Mouse (Mus musculus) forelimb bud, embryonic 11.5 days (tissue): ENCODE measurements at regions not wholly inside any gene's neighbourhood (a gene's known extent, or its start where the extent isn't known, plus 50 kb on each side); places are given as distances from the start of the nearest gene placed in this dataset.
"Not testable (repeated sequence)": the region's sequence is repeated elsewhere in the genome, so short reads cannot be mapped to it uniquely, and the experiment has no call there.

Experiments used
- DNase-seq: peaks from one replicate; pipeline ENCODE4 v3.0.0-alpha.2; 2012; ENCODE audit warnings: low read depth, low spot score

DNA sequence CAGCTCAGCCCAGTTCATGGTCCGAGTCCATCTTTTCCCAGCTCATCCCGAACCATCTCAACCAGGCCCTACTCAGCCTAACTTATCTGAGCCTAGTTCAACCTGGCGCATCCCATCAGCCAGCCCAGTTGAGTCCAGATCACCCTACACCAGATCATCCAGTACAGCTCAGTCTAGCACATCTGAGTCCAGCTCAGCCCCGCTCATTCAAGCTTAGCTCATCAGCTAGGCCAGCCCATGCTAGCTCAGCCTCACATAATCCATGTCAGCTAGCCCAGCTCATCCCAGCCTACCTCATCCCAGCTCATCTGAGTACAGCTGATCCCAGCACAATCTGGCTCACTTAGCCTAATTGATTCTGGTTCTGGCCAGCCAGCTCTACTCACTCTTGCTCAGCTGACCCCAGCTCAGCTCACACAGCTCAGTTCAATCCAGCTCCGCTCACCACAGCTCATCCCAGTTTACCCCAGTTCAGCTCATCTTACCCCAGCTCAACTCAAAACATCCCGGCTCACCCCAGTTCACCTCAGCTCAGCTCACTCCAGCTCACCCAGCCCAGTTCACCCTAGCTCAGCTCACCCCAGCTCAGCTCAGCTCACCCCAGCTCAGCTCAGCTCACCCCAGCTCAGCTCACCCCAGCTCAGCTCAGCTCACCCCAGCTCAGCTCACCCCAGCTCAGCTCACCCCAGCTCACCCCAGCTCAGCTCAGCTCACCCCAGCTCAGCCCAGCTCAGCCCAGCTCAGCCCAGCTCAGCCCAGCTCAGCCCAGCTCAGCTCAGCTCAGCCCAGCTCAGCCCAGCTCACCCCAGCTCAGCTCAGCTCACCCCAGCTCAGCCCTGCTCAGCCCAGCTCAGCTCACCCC lies 65.3 kb upstream of the Adam6b start:
- DNase-seq, result no peak

DNA sequence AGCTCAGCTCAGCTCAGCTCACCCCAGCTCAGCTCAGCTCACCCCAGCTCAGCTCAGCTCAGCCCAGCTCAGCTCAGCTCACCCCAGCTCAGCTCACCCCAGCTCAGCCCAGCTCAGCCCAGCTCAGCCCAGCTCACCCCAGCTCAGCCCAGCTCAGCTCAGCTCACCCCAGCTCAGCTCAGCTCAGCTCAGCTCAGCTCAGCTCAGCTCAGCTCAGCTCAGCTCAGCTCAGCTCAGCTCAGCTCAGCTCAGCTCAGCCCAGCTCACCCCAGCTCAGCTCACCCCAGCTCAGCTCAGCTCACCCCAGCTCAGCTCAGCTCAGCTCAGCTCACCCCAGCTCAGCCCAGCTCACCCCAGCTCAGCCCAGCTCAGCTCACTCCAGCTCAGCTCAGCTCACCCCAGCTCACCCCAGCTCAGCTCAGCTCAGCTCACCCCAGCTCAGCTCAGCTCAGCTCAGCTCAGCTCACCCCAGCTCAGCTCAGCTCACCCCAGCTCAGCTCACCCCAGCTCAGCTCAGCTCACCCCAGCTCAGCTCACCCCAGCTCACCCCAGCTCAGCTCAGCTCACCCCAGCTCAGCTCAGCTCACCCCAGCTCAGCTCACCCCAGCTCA lies 64.6 kb upstream of the Adam6b start:
- not testable (repeated sequence) for DNase-seq

DNA sequence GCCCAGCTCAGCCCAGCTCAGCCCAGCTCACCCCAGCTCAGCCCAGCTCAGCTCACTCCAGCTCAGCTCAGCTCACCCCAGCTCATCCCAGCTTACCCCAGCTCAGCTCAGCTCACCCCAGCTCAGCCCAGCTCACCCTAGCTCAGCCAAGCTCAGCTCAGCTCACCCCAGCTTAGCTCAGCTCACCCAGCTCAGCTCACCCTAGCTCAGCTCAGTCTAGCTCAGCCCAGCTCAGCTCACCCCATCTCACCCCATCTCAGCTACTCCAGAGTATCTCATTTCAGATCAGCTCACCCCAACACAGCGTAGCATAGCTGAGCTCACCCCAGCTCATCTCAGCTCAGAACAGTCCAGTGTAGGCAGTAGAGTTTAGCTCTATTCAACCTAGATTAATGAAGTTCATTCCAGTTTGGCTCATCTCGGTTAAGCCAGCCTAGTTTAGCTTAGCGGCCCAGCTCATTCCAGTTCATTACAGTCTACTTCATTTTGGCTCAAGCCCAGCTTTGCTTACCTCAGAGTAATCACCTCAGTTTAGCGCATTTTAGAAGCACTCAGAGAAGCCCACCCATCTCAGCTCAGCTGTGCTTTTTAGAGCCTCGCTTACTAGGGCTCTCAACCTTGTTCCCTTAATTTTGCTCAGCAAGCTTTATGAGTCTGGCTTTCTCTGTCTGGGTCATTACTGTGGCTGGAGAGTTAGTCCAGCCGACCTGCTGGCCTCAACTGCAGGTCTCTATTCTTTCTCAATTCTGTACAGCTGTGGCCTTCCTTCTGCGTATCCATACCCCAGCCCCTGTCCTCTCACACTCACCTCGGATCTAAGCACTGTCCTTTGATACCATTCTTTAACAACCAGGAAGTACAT lies 63.9 kb upstream of the Adam6b start:
- DNase-seq, result peak; percentile 5

DNA sequence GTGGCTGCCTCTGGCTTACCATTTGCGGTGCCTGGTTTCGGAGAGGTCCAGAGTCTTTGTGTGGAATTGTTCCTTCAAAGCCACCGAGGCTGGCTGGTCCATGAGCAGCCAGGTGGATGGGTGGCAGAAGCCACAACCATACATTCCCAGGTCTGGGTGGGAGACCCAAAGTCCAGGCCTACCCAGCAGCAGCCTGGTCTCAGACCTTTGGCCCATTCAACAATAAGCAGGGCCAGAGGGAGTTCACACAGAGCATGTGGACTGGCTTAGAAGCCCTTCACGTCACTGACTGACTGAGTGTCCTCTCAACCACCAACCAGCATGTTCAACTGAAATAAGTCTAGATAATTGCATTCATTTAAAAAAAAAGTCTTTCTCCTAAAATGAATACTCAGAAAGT lies 62.7 kb upstream of the Adam6b start:
- no peak for DNase-seq

DNA sequence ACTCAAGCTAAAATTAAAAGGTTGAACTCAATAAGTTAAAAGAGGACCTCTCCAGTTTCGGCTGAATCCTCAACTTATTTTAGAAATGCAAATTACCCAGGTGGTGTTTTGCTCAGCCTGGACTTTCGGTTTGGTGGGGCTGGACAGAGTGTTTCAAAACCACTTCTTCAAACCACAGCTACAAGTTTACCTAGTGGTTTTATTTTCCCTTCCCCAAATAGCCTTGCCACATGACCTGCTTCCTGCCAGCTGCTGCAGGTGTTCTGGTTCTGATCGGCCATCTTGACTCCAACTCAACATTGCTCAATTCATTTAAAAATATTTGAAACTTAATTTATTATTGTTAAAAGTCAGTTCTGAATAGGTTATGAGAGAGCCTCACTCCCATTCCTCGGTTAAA lies 62.0 kb upstream of the Adam6b start:
- no peak for DNase-seq

DNA sequence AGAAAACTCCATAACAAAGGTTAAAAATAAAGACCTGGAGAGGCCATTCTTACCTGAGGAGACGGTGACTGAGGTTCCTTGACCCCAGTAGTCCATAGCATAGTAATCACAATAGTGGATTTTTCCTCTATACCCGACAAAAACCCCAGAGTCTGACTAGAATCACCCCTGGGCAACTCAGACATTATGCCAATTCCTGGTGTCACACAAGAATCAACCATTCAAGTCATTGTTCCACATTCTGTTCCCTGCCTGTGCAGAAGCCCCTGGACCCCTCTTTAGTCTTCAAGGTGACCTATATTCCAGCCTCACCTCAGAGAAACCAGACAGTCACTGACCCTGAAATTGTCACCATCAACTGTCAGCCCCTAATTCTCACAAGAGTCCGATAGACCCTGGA lies 60.9 kb upstream of the Adam6b start:
- DNase-seq, result no peak

DNA sequence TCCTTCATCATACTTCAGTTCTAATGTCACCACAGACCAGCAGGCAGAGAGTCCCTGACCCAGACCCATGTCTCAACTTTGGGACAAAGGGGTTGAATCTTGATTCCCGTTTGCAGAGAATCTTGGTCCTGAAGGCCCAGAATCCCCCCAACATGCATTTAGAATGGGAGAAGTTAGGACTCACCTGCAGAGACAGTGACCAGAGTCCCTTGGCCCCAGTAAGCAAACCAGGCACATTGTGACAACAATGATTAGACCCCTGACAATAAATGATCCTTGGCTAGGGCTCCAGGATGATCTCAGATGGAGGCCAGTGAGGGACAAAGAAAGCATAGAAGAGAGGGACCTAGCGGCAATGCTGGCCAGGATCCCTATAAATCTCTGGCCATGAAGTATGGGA lies 60.4 kb upstream of the Adam6b start:
- DNase-seq, result no peak

DNA sequence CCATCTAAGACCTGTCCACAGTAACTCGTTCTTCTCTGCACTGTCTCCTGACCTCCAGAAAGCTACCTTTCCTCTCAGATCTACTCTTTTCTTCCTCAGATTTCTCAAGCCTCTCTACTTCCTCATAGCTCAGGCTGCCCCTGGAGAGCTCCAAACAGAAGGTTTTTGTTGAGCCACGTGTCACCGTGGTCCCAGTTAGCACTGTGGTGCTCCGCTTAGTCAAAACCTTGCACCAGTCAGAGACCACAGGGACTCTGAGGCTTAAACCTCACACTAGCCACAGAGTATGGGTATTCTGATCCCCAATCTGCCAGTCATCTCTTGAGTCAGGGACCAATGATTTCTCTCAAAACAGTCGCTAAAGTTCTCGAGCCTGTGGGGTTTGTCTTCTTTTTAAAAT lies 59.0 kb upstream of the Adam6b start:
- no peak for DNase-seq
